Mouse (Mus musculus): Measurements from ENCODE around the gene St6gal1.

Gene St6gal1

DNA sequence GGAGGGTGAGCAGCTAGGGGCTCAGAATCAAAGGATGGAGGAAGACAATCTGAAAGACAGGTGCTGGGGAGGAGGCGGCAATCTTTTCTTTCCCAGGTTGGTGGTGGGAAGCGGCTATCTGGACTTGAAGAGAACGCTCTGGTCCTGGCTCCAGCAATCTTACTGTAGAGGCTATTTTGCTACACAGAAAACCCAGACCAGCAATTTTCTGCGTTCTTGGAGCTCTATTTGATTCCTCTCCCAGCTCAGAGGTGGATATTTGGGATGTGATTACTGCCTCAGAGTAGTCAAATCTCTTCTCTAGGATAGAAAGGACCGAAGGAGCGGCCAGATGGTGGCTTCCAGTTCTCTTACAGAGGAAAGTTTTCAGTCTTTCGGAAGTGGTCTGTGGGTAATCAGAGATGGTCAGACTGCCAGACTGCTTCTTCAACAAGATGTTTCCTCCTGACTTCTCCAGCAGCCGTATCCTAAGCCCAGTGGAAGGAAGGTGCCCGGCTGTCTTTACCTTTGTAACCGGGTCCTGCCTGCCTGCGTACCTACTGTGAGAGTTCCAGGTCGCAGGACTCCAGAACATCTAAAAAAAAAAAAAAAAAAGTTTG lies 570 bp upstream of the St6gal1 start:
- no peak for DNase-seq (ENCODE audit: low spot score)

DNA sequence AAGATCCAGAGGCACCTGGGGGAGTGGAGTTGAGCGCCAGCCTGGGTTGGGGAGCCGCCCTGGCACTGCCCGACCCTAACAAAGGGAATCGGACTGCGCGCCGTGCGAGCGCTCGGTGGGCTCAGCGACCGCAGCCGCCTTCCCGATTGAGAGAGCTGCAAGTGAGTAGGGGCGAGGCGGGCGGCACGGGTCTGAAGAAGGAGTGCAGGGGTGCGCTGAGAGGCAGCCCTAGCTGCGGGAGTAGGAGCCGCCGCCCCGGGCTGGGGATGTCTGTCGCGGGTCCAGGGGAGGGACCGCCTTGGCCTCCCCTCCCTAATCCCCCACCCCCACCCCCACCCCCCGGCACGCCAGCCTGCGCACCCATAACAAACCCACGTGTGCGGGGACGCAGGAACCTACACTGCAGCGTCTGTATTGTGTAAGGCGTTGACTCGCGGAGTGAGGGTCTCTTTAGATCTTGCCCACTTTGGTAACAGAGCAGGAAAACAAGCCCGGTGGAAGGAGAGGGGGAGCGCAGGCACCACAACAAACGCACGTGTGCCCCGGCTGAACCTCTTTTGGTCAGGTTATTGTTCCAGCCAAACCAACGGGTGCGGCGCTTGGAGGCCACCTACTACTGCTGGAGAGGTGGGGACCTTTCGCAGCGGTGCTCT lies 655 bp downstream of the St6gal1 start:
- peak; percentile 82 for DNase-seq (ENCODE audit: low spot score)

DNA sequence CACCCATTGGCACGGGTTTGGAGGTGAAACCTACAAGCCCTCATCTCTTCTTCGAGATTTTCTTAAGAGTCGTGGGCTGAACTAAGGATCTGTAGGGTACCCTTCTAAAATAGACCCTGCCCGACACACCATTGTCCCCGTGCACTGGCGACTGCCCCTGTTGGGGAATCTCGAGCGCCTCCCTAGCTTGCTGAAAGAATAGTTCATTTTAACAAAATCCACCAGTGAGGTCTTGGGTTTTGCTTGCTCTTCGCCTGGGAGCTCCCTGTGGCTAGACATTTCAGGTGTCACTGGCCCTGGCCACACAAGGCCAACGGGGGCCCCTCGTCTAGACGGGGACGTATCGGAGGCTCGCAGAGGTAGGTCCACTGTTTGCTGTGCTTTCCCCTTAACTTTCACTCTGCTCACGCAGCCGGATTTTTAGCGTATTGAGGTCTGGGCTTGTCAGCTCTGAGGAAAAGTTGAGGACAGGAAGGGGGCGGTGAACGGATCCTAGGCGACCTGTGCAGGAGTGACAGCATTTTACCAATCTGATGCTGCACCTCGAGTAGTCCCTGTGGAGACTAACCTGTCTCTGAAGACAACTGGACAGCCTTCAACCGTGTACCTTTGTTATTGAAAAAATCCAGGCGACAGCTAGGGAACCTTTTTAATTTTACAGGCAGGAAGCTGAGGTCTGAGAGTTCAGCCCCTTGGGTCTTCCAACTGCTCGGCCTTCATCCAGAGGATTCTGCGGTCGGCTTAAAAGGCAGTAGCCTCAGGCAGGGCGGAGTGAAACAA lies 1.5 kb downstream of the St6gal1 start:
- DNase-seq (ENCODE audit: low spot score): peak; percentile 67

- peak; percentile 48 for DNase-seq (ENCODE audit: low spot score)
Observed at GRCm38 (mm10) chr16:23226601-23227351, 2.2 kb downstream of the St6gal1 start.

- no peak for DNase-seq (ENCODE audit: low spot score)
Observed at GRCm38 (mm10) chr16:23227851-23228250, 3.3 kb downstream of the St6gal1 start.

DNA sequence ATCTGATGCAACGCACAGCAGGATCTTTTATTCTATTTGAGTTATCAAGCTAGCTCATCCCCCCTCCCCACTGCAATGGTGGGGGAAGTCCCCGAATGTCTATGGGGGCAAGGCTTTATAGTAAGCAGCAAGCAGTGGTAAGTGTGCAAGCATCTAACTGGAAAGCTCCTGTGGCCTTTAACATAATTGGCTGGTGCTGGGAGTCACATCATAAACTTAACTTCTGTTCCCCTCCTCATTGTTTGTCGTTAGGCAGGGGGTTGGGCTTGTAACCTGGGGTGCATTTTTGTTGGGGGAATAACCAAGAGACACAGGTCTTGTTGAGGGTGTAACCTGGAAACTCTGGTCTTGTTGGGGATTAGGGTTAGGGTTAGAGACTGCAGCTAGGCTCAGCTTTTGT lies 3.9 kb downstream of the St6gal1 start:
- no peak for DNase-seq (ENCODE audit: low spot score)

DNA sequence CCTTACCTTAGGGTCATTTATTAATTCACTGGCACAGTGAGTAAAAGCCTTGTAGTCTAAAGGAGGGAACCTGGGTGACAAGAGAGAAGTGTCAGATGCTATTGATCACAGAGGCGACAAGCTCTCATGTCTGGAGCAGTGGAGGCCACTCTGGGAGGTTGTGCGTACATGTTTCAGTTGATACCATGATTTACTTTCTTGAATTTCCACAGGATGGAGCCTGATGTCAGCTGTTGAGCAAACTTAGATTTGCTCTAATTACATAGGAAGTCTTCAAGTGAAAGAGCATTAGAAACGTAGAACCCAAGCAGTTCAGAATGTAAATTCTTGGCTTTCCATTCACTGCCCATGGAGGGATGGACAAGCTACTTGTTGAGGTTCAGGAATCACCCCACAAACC lies 5.4 kb downstream of the St6gal1 start:
- no peak for DNase-seq (ENCODE audit: low spot score)

DNA sequence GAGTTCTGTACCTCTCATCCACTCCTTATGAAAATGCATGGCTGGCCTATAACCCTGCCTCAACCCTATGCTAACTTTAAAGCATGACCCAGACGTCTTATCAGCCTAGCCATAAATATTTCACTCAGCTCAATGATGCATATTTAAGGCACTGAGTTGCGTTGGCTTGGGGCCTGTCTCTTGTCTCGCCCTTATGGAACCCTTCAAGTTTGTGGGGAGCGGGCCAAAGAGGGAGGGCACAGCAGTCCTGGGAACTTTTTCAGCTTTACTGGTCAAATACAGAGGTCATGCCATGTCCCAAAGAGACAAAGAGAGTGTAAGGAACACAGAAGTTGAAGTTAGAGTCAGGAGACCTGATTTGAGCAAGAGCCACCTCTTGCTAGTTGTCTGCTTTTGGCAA lies 6.6 kb downstream of the St6gal1 start:
- no peak for DNase-seq (ENCODE audit: low spot score)

DNA sequence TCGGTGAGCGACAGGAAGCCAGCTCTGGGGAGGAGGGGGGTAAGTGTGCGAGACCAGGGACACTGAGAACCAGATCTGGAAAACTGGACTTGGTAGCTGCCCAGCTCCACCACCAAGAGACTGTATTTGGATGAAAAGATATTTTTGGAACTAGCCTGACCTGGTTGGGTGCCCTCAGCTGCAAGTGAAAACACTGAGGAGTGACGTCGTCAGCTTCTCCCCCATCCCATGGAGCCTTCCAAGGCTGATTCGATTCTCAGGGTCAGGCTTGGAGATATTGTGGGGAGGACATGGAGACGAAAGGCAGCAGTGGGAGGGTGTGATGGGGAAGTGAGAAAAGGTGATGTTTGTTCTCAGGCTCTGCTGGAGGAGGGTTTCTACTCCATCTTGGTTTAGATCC lies 8.2 kb downstream of the St6gal1 start:
- DNase-seq (ENCODE audit: low spot score): no peak

- DNase-seq (ENCODE audit: low spot score): no peak
Observed at GRCm38 (mm10) chr16:23233496-23233895, 9.0 kb downstream of the St6gal1 start.

GRCm38 (mm10) chr16:23234557-23234956 lies 10.0 kb downstream of the St6gal1 start:
- no peak for DNase-seq (ENCODE audit: low spot score)

DNA sequence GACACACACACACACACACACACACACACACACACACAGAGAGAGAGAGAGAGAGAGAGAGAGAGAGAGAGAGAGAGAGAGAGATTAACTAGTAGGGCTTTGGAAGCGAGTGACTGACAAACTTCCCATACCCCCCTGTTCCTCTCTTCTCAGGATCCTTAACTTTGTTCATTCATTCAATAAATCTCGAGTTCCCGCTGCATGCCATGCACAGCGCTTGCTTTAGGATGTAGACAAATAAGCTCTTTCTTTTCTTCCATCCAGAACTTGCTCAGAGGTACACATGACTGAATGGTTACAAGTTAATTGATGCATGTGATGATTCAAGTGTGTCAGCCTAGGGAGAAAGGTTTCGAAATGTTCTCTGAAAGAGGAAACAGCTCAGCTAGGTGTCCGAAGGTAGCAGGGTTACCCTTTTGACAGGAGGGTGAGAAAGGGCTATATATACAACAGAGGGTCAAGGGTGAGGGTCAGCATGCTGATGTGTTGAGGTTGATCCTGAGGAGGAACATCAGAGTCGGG lies 10.7 kb downstream of the St6gal1 start:
- no peak for DNase-seq (ENCODE audit: low spot score)

DNA sequence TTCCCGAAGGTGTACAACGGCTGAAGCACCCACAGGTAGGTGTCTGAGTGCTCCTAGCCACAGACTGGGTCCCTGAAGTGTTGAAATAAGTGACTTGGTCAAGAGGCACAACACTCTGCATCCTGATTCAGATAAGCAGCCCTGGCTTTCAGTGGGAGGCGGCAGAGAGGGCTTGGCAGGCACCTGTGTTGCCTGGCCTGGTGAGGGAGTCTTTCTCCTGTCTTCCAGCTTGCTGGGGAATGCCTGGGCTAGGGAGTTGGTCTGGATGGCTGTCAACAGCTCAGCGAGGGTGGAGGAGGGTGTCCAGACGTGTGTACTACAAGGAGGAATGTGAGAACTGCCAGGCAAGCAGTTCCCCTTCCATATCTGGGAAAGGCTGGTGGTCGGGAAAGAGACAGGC lies 15.0 kb downstream of the St6gal1 start:
- no peak for DNase-seq (ENCODE audit: low spot score)

DNA sequence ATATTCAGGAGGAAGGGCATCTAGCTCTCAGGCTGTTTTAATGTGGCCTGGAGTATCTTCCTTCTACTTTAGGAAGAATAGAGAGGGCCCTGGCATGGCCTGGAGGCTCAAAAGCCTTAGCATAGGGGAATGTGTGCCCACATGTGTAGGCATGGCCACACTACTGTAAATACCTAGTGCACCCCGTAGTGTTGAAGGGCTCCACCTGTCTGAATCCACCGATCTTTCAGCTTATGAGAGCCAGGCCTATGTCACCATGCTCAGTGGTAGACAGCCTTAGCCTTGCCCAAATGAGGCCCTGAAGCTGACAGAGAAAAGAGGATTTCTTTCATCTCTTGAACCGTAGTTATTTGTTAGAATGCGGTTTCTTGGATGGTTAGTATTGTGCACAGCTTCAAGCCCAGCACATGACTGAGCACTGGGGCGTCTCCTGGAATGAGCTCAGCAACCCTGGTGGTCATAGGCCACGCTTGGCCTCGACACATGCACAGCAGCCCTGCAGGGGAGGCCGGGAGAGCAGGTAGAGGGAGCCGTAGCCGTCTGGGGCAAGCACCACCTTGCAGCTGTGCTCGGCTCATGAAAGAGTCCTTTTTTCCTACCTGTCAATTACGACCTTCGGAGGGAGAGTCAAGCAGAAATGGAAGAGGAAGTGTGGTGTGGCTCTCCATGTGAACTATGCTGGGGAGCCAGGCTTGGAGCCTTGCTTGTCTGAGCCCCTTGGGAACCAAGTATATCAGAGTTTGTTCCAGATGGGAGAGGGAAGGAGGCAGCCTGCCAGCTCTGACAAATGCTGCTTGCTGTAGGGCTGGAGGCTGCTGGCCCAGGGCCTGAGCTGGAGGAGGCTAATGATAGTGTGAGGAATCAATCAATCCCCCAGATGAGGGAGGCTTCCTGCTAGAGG lies 15.8 kb downstream of the St6gal1 start:
- DNase-seq (ENCODE audit: low spot score): peak; percentile 64

GRCm38 (mm10) chr16:23240950-23241259 lies 16.4 kb downstream of the St6gal1 start:
- DNase-seq (ENCODE audit: low spot score): no peak

- no peak for DNase-seq (ENCODE audit: low spot score)
Observed at GRCm38 (mm10) chr16:23243726-23244425, 19.3 kb downstream of the St6gal1 start.

DNA sequence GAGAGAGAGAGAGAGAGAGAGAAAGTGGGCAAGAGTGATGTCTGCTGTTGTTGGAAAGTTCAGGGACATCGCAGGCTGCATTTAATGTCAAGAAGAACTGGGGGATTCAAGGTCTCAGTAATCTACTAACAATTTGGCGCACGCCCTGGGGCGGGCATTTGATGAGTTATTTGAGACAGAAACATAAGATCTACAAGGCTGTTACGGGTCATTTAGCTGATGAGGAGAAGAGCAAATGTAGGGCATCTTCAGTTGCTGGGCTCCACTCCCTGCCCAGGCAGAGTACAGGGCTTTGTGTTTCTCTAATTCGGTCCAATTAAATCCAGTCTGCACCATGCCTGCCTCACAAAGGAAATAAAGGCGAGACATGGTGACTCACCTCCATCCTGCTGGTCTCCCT lies 19.9 kb downstream of the St6gal1 start:
- no peak for DNase-seq (ENCODE audit: low spot score)

DNA sequence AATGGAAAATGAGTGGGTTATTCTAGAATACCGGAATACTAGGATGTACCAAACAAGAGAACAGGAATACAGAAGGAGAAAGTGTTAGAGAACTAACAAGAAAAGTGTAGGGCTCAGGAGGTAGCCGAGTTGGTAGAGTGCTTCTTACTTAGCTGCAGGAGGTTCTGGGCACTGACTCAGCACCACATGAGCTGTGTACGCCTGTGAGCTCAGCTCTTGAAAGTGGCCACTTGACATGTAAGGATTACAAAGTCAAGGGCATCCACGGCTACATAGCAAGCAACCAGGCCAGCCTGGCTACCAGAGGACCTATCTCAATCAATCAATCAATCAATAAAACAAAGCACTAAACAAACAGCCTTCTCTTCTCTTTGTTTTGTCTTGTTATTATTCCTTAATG lies 24.7 kb downstream of the St6gal1 start:
- DNase-seq (ENCODE audit: low spot score): no peak

DNA sequence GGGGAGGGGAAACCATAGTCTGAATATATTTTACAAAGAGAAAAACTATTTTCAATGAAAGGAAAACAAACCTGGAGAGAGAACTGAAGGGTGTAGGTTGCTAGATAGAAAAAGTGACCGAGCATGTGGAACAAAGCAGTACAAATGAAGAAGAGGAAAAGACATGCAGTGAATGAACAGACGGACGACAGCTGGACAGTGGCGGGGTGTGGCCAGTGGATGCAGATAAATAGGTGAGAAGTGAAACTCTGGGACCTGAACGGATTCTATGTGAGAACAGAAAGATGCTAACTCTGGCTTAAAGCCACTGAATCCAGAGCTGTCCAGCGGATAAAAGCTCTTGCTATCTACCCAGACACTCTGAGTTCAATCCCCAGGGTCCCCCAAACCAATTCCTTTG lies 25.2 kb downstream of the St6gal1 start:
- no peak for DNase-seq (ENCODE audit: low spot score)

DNA sequence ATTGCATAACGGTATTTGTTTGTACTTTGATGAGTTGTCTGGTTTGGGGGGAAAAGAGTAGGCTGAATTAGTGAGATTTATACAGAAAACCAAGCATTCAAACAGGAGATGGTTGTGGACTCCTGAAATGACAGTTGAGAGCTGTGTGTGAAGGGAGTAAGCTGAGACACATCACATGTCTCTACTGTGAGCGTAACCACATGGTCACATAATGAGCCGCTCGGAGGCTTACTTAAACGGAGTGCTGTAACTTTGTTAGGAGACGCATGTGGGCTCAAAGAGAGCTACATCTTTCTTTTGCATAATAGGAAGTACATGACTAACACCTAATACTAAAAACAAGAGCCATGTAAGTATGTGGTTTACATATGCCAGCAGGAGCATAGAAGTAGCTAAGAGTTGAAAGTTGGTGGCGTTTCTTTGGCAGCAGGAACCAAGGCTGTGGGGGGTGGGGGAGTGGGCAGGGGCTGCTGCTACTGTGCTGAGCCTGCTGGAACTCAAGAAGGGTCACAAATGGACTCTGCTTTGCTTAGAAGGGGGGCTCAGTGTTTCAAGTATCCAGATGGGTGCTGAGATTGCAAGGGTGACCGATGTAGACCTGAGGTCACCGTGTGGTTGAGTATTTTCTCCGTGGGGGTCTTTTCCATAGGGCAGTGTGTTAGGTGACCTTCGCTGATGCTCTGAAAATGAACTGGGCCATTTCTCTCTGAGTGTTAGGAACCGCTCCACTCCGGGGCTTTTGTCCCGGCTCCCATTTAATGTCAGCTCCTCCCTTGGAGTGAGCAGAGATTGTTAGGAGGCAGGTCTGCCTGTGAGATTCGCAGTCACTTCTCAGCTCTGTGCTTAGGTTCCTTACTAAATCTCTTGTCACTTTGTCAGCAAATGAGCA lies 26.3 kb downstream of the St6gal1 start:
- no peak for DNase-seq (ENCODE audit: low spot score)

All from embryo, embryonic 10 days (tissue).